Mouse (Mus musculus) neural tube, embryonic 11.5 days (tissue): ENCODE measurements around the gene Omp. TPM values are rescaled to one million over a fixed set of nuclear protein-coding genes. Genes with fewer than 3 reads are reported as not detected.

Source experiments
- ATAC-seq: fragments of 200-750 bp; cut with Nextera tagmentation; 2 replicates; pipeline ENCODE4 v1.8.0; 2017; ENCODE audit warnings: moderate number of reproducible peaks, mild to moderate bottlenecking, moderate TSS enrichment, moderate library complexity; ENCODE audit not compliant: insufficient read depth, low FRiP score, low TSS enrichment
- DNase-seq: peaks from one replicate; pipeline ENCODE4 v3.0.0-alpha.2; 2015; ENCODE audit warnings: low spot score
- H3K27ac ChIP-seq: fragments of 300-500 bp; sonication (generic); 2 replicates; pipeline ENCODE4 v1.5.1; 2014; ENCODE audit warnings: low read depth, mild to moderate bottlenecking, low read length
- H3K27me3 ChIP-seq: fragments of 300-500 bp; sonication (generic); 2 replicates; pipeline ENCODE4 v1.6.1; 2014; ENCODE audit warnings: mild to moderate bottlenecking, low read length, mixed read lengths; ENCODE audit not compliant: control insufficient read depth, insufficient read depth
- H3K36me3 ChIP-seq: fragments of 300-500 bp; sonication (generic); 2 replicates; pipeline ENCODE4 v1.6.1; 2014; ENCODE audit warnings: mild to moderate bottlenecking, low read length, moderate library complexity, mixed read lengths; ENCODE audit not compliant: control insufficient read depth, insufficient read depth
- H3K4me1 ChIP-seq: fragments of 300-500 bp; sonication (generic); 2 replicates; pipeline ENCODE4 v1.6.1; 2014; ENCODE audit warnings: low read length, mixed read lengths; ENCODE audit not compliant: control insufficient read depth, insufficient read depth
- H3K4me2 ChIP-seq: fragments of 300-500 bp; sonication (generic); 2 replicates; pipeline ENCODE4 v1.6.1; 2014; ENCODE audit warnings: low read depth, mild to moderate bottlenecking, moderate library complexity
- H3K4me3 ChIP-seq: fragments of 300-500 bp; sonication (generic); 2 replicates; pipeline ENCODE4 v1.5.1; 2014; ENCODE audit warnings: low read depth, low read length
- H3K9ac ChIP-seq: fragments of 300-500 bp; sonication (generic); 2 replicates; pipeline ENCODE4 v1.6.1; 2014; ENCODE audit warnings: mild to moderate bottlenecking, low read length
- H3K9me3 ChIP-seq: fragments of 300-500 bp; sonication (generic); 2 replicates; pipeline ENCODE4 v1.6.1; 2016; ENCODE audit warnings: low read length; ENCODE audit not compliant: control insufficient read depth
- WGBS: fragments of 180-500 bp; shearing (Covaris S2); extraction: QIAGEN DNeasy Blood & Tissue Kit; methylation state at CpG from one replicate; pipeline ENCODE4 v1.1.7; 2014; 5-methylcytosine and 5-hydroxymethylcytosine counted together
- polyA plus RNA-seq: library from polyadenylated mRNA; unstranded; fragments of >200 nt; fragmentation: Nextera tagmentation; extraction: Ambion mirVana; gene quantifications from 2 replicates; pipeline ENCODE4 v1.2.1, GENCODE M21; 2014

Gene Omp
- polyA plus RNA-seq: 0.22 and 0.24 TPM in 2 replicates

GRCm38 (mm10) chr7:98145402-98145801, at the start of gene Omp:
Omp (minus strand) TSS chr7:98145502.
- Histone ChIP-seq H3K27me3 (no peaks in the 10 kb centered on the region), H3K4me1 (no peaks in the 10 kb centered on the region; the same call in 1 of the 2 replicates), H3K9ac (no peak within 1 kb of the TSS), H3K36me3 (no peaks in the 10 kb centered on the region; the same call in 1 of the 2 replicates), H3K27ac (no peak within 1 kb of the TSS), H3K4me2 (no peak within 1 kb of the TSS), H3K4me3 (no peak within 1 kb of the TSS), H3K9me3 (no peaks in the 10 kb centered on the region)
- 96% methylated on average over 5 of the region's 5 CpGs for WGBS
- DNase-seq (no peak), ATAC-seq (no peak)

DNA sequence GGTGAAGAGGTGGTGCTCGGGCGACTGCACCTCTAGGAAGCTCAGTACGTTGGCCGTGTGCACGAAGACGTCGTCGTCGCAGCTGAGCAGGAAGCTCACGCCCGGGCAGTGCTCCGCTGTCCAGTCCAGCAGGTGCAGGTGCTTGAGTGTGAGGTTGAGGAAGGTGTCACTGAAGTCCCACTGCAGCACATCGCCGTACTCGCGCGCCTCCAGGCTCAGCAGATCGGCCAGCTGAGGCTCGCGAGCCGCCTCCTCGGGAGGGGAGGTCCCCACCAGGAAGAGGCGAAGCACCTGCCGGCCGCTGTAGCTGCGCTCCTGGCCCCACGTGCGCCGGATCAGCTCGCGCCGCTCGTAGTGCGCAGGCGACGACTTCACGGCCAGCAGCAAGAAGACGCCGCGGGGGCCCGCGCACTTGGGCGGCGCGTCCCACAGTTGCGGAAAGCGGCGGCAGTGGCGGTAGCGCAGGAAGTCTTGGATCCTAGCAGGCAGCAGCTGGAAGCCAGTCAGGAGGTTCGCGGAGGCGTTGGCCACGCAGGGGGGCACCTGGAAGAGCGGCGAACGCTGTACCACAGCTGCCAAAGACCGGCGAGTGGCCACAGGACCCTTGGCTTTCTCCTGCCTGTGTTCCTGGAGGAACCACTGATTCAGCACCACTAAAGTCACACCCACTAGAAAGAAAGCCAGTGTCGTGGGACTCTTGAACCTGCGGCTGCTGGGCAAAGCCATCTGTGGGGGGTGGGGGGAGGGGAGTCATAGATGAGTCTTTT, 48.9 kb upstream of the Omp start:
- Histone ChIP-seq H3K36me3 (no peaks in the 10 kb centered on the region), H3K27me3 (peaks cover 47% of the 10 kb centered on the region), H3K27ac (no peak overlapping the region), H3K4me2 (peak overlapping the region; percentile 70), H3K9ac (no peak overlapping the region; the same call in 1 of the 2 replicates), H3K4me1 (peaks cover 10% of the 10 kb centered on the region), H3K4me3 (peak overlapping the region; percentile 39), H3K9me3 (no peaks in the 10 kb centered on the region)
- DNase-seq (peak; percentile 59), ATAC-seq (peak; percentile 45)
- WGBS: 2% methylated on average over 61 of the region's 61 CpGs

GRCm38 (mm10) chr7:98193515-98194025, 48.3 kb upstream of the Omp start:
- ATAC-seq (peak; percentile 71), DNase-seq (peak; percentile 64)
- Histone ChIP-seq H3K27ac (no peak overlapping the region), H3K27me3 (peaks cover 47% of the 10 kb centered on the region), H3K4me2 (peak overlapping the region; percentile 70), H3K36me3 (no peaks in the 10 kb centered on the region), H3K4me3 (peak overlapping the region; percentile 39), H3K4me1 (peaks cover 10% of the 10 kb centered on the region), H3K9me3 (no peaks in the 10 kb centered on the region), H3K9ac (no peak overlapping the region; the same call in 1 of the 2 replicates)
- 7% methylated on average over 36 of the region's 36 CpGs for WGBS

- no peaks in the 10 kb centered on the region for H3K9me3 ChIP-seq
- no peak overlapping the region for H3K4me3 ChIP-seq
- peaks cover 47% of the 10 kb centered on the region for H3K27me3 ChIP-seq
- H3K27ac ChIP-seq: no peak overlapping the region
- H3K4me1 ChIP-seq: peaks cover 10% of the 10 kb centered on the region
- ATAC-seq: no peak
- H3K9ac ChIP-seq: no peak overlapping the region
- H3K4me2 ChIP-seq: no peak overlapping the region
- DNase-seq: no peak
- 60% methylated on average over 17 of the region's 17 CpGs for WGBS
- H3K36me3 ChIP-seq: no peaks in the 10 kb centered on the region
Observed at GRCm38 (mm10) chr7:98191571-98192250, 46.4 kb upstream of the Omp start.

DNA sequence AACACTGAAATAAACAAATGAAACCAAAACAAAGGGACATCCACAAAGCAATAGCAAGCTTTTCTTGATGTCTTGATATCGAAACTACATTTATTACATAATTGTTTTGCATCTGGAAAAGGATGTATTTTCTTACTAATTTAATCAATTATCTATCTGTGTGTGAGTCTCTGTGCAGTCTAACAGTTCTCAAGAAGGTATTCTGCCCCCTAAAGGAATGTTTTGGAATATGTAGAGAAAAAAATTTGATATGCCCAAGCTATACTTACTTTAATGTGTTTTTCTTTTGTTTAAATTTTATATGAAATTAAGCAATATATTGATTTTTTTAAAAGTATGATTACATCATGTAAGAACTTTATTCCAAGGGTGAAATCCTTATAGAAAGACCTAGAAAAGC, 45.3 kb upstream of the Omp start:
- Histone ChIP-seq H3K4me1 (peaks cover 10% of the 10 kb centered on the region), H3K4me3 (no peak overlapping the region), H3K9ac (no peak overlapping the region), H3K27me3 (peaks cover 38% of the 10 kb centered on the region), H3K9me3 (no peaks in the 10 kb centered on the region), H3K36me3 (no peaks in the 10 kb centered on the region), H3K4me2 (no peak overlapping the region), H3K27ac (no peak overlapping the region)
- ATAC-seq (no peak), DNase-seq (no peak)
- WGBS: 89% methylated on average over 1 of the region's 1 CpGs

GRCm38 (mm10) chr7:98189745-98190144, 44.4 kb upstream of the Omp start:
- Histone ChIP-seq H3K9me3 (no peaks in the 10 kb centered on the region), H3K27me3 (peaks cover 30% of the 10 kb centered on the region), H3K4me2 (no peak overlapping the region), H3K4me3 (no peak overlapping the region), H3K4me1 (peaks cover 14% of the 10 kb centered on the region), H3K27ac (no peak overlapping the region), H3K9ac (no peak overlapping the region), H3K36me3 (no peaks in the 10 kb centered on the region)
- WGBS: 39% methylated on average over 3 of the region's 3 CpGs
- no peak for ATAC-seq
- no peak for DNase-seq

- Histone ChIP-seq H3K4me3 (no peak overlapping the region), H3K27me3 (peaks cover 19% of the 10 kb centered on the region), H3K9ac (no peak overlapping the region), H3K27ac (no peak overlapping the region), H3K4me1 (peaks cover 6% of the 10 kb centered on the region), H3K36me3 (no peaks in the 10 kb centered on the region), H3K9me3 (no peaks in the 10 kb centered on the region), H3K4me2 (no peak overlapping the region)
- WGBS: 87% methylated on average over 2 of the region's 2 CpGs
- DNase-seq (no peak), ATAC-seq (no peak)
Observed at GRCm38 (mm10) chr7:98188680-98189079, 43.4 kb upstream of the Omp start.

DNA sequence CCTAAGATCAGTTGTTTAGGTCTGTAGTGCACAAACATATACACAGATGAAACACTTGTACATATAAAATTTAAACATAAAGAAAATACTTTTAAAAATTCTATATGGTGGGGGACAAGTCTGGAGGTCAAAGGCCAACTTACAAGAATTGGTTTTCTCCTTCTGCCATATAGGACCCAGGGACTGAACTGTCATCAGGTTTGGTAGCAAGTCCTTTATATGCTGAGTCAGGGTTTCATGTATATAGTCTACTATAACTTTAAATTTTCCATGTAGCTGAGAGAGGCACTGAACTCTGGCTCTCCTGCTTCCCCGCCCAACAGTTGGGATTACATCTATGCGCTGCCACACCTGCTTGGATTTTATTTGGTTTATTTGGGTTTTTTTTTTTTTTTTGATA, 42.9 kb upstream of the Omp start:
- H3K27ac ChIP-seq: no peak overlapping the region
- no peak for ATAC-seq
- 98% methylated on average over 2 of the region's 2 CpGs for WGBS

More for the DNA sequence above, 42.9 kb upstream of the Omp start:
- DNase-seq: no peak
- Histone ChIP-seq H3K4me2 (no peak overlapping the region), H3K9me3 (no peaks in the 10 kb centered on the region), H3K36me3 (no peaks in the 10 kb centered on the region), H3K27me3 (peaks cover 15% of the 10 kb centered on the region), H3K4me1 (peaks cover 4% of the 10 kb centered on the region; the same call in 1 of the 2 replicates), H3K9ac (no peak overlapping the region), H3K4me3 (no peak overlapping the region)
